Mouse (Mus musculus): ENCODE data around the gene Gal3st3. TPM values are rescaled to one million over a fixed set of nuclear protein-coding genes. Genes with fewer than 3 reads are reported as not detected.

Gene Gal3st3
- total RNA-seq, 2 experiments from 2014 or later, result not detected

Other genes with a start within 250 kb of the Gal3st3 start
- gene Rin1, start 247.8 kb upstream of the Gal3st3 start, total RNA-seq (2015; ENCODE audit: low replicate concordance), result not detected in 2 replicates
- gene Rin1, start 247.8 kb upstream of the Gal3st3 start, total RNA-seq (2017; ENCODE audit: low replicate concordance), result 0.09 TPM in 1 of 2 replicates, not detected in the other
- gene Cd248, start 230.3 kb upstream of the Gal3st3 start, total RNA-seq (2015; ENCODE audit: low replicate concordance), result 0.84 TPM in 1 of 2 replicates, not detected in the other
- 0.09 and 0.42 TPM in 2 replicates for gene Cd248, start 230.3 kb upstream of the Gal3st3 start, total RNA-seq (2017; ENCODE audit: low replicate concordance)
- not detected in 2 replicates for gene Tmem151a, start 212.8 kb upstream of the Gal3st3 start, total RNA-seq (2015; ENCODE audit: low replicate concordance)
- gene Tmem151a, start 212.8 kb upstream of the Gal3st3 start, total RNA-seq (2017; ENCODE audit: low replicate concordance), result not detected in 2 replicates
- 6.3 and 7.1 TPM in 2 replicates for gene Yif1a, start 209.8 kb upstream of the Gal3st3 start, total RNA-seq (2015; ENCODE audit: low replicate concordance)
- 1.9 and 2.5 TPM in 2 replicates for gene Yif1a, start 209.8 kb upstream of the Gal3st3 start, total RNA-seq (2017; ENCODE audit: low replicate concordance)
- gene Cnih2, start 199.8 kb upstream of the Gal3st3 start, total RNA-seq (2015; ENCODE audit: low replicate concordance), result not detected in 2 replicates
- gene Cnih2, start 199.8 kb upstream of the Gal3st3 start, total RNA-seq (2017; ENCODE audit: low replicate concordance), result not detected in 2 replicates
- gene Rab1b, start 191.3 kb upstream of the Gal3st3 start, total RNA-seq (2015; ENCODE audit: low replicate concordance), result 14.4 and 23.6 TPM in 2 replicates
- gene Rab1b, start 191.3 kb upstream of the Gal3st3 start, total RNA-seq (2017; ENCODE audit: low replicate concordance), result 19.4 and 22.9 TPM in 2 replicates
- gene Klc2, start 179.8 kb upstream of the Gal3st3 start, total RNA-seq (2015; ENCODE audit: low replicate concordance), result 4.2 TPM in 1 of 2 replicates, not detected in the other
- gene Klc2, start 179.8 kb upstream of the Gal3st3 start, total RNA-seq (2017; ENCODE audit: low replicate concordance), result 1.4 TPM in 1 of 2 replicates, not detected in the other
- 7.7 and 8.1 TPM in 2 replicates for gene Pacs1, start 25.2 kb upstream of the Gal3st3 start, total RNA-seq (2015; ENCODE audit: low replicate concordance)
- gene Pacs1, start 25.2 kb upstream of the Gal3st3 start, total RNA-seq (2017; ENCODE audit: low replicate concordance), result 5.3 and 7.0 TPM in 2 replicates
- gene Sf3b2, start 2.9 kb upstream of the Gal3st3 start, total RNA-seq (2015; ENCODE audit: low replicate concordance), result 38.5 and 55.0 TPM in 2 replicates
- 59.6 and 76.3 TPM in 2 replicates for gene Sf3b2, start 2.9 kb upstream of the Gal3st3 start, total RNA-seq (2017; ENCODE audit: low replicate concordance)
- gene Catsper1, start 37.4 kb downstream of the Gal3st3 start, total RNA-seq (2015; ENCODE audit: low replicate concordance), result not detected in 2 replicates
- gene Catsper1, start 37.4 kb downstream of the Gal3st3 start, total RNA-seq (2017; ENCODE audit: low replicate concordance), result not detected in 2 replicates
- not detected in 2 replicates for gene Cst6, start 51.2 kb downstream of the Gal3st3 start, total RNA-seq (2015; ENCODE audit: low replicate concordance)
- gene Cst6, start 51.2 kb downstream of the Gal3st3 start, total RNA-seq (2017; ENCODE audit: low replicate concordance), result not detected in 2 replicates
- 7.3 and 12.3 TPM in 2 replicates for gene Eif1ad, start 68.4 kb downstream of the Gal3st3 start, total RNA-seq (2015; ENCODE audit: low replicate concordance)
- gene Eif1ad, start 68.4 kb downstream of the Gal3st3 start, total RNA-seq (2017; ENCODE audit: low replicate concordance), result 14.7 and 18.7 TPM in 2 replicates
- 77.5 and 144 TPM in 2 replicates for gene Banf1, start 68.8 kb downstream of the Gal3st3 start, total RNA-seq (2015; ENCODE audit: low replicate concordance)
- 5.9 and 14.1 TPM in 2 replicates for gene Banf1, start 68.8 kb downstream of the Gal3st3 start, total RNA-seq (2017; ENCODE audit: low replicate concordance)
- gene Sart1, start 90.4 kb downstream of the Gal3st3 start, total RNA-seq (2015; ENCODE audit: low replicate concordance), result 28.4 and 63.2 TPM in 2 replicates
- 28.5 and 48.2 TPM in 2 replicates for gene Sart1, start 90.4 kb downstream of the Gal3st3 start, total RNA-seq (2017; ENCODE audit: low replicate concordance)
- gene Tsga10ip, start 104.2 kb downstream of the Gal3st3 start, total RNA-seq (2015; ENCODE audit: low replicate concordance), result 2.5 TPM in 1 of 2 replicates, not detected in the other
- not detected in 2 replicates for gene Tsga10ip, start 104.2 kb downstream of the Gal3st3 start, total RNA-seq (2017; ENCODE audit: low replicate concordance)
- 15.0 and 32.4 TPM in 2 replicates for gene Drap1, start 126.6 kb downstream of the Gal3st3 start, total RNA-seq (2015; ENCODE audit: low replicate concordance)
- gene Drap1, start 126.6 kb downstream of the Gal3st3 start, total RNA-seq (2017; ENCODE audit: low replicate concordance), result 15.8 and 18.0 TPM in 2 replicates
- 14.8 and 16.1 TPM in 2 replicates for gene AI837181, start 126.8 kb downstream of the Gal3st3 start, total RNA-seq (2015; ENCODE audit: low replicate concordance)
- 5.3 and 7.7 TPM in 2 replicates for gene AI837181, start 126.8 kb downstream of the Gal3st3 start, total RNA-seq (2017; ENCODE audit: low replicate concordance)
- gene Fosl1, start 149.2 kb downstream of the Gal3st3 start, total RNA-seq (2015; ENCODE audit: low replicate concordance), result 0.42 TPM in 1 of 2 replicates, not detected in the other
- gene Fosl1, start 149.2 kb downstream of the Gal3st3 start, total RNA-seq (2017; ENCODE audit: low replicate concordance), result not detected in 2 replicates
- gene Ccdc85b, start 159.6 kb downstream of the Gal3st3 start, total RNA-seq (2015; ENCODE audit: low replicate concordance), result 0.38 TPM in 1 of 2 replicates, not detected in the other
- 0.14 and 0.17 TPM in 2 replicates for gene Ccdc85b, start 159.6 kb downstream of the Gal3st3 start, total RNA-seq (2017; ENCODE audit: low replicate concordance)
- gene Fibp, start 162.3 kb downstream of the Gal3st3 start, total RNA-seq (2015; ENCODE audit: low replicate concordance), result 13.2 and 15.2 TPM in 2 replicates
- gene Fibp, start 162.3 kb downstream of the Gal3st3 start, total RNA-seq (2017; ENCODE audit: low replicate concordance), result 17.6 and 19.0 TPM in 2 replicates
- gene Ctsw, start 170.2 kb downstream of the Gal3st3 start, total RNA-seq (2015; ENCODE audit: low replicate concordance), result not detected in 2 replicates
- not detected in 2 replicates for gene Ctsw, start 170.2 kb downstream of the Gal3st3 start, total RNA-seq (2017; ENCODE audit: low replicate concordance)
- not detected in 2 replicates for gene Efemp2, start 175.6 kb downstream of the Gal3st3 start, total RNA-seq (2015; ENCODE audit: low replicate concordance)
- gene Efemp2, start 175.6 kb downstream of the Gal3st3 start, total RNA-seq (2017; ENCODE audit: low replicate concordance), result 3.4 TPM in 1 of 2 replicates, not detected in the other
- 12.5 and 18.6 TPM in 2 replicates for gene Mus81, start 190.1 kb downstream of the Gal3st3 start, total RNA-seq (2015; ENCODE audit: low replicate concordance)
- gene Mus81, start 190.1 kb downstream of the Gal3st3 start, total RNA-seq (2017; ENCODE audit: low replicate concordance), result 1.8 and 8.3 TPM in 2 replicates
- 516 and 540 TPM in 2 replicates for gene Cfl1, start 192.1 kb downstream of the Gal3st3 start, total RNA-seq (2015; ENCODE audit: low replicate concordance)
- 293 and 380 TPM in 2 replicates for gene Cfl1, start 192.1 kb downstream of the Gal3st3 start, total RNA-seq (2017; ENCODE audit: low replicate concordance)
- not detected in 2 replicates for gene 1700020D05Rik, start 205.5 kb downstream of the Gal3st3 start, total RNA-seq (2015; ENCODE audit: low replicate concordance)
- gene 1700020D05Rik, start 205.5 kb downstream of the Gal3st3 start, total RNA-seq (2017; ENCODE audit: low replicate concordance), result 1.1 and 1.3 TPM in 2 replicates
- 1.9 and 2.9 TPM in 2 replicates for gene Snx32, start 212.2 kb downstream of the Gal3st3 start, total RNA-seq (2015; ENCODE audit: low replicate concordance)
- gene Snx32, start 212.2 kb downstream of the Gal3st3 start, total RNA-seq (2017; ENCODE audit: low replicate concordance), result 11.7 and 13.4 TPM in 2 replicates